Mouse (Mus musculus) lung, embryonic 15.5 days (tissue): Measurements from ENCODE around the gene Acot6. TPM values are rescaled to one million over a fixed set of nuclear protein-coding genes. Genes with fewer than 3 reads are reported as not detected.

Experiments used
- ATAC-seq: fragments of 200-750 bp; cut with Nextera tagmentation; 2 replicates; pipeline ENCODE4 v1.8.0; 2017; ENCODE audit warnings: moderate number of reproducible peaks, borderline replicate concordance; ENCODE audit not compliant: low FRiP score, low TSS enrichment; ENCODE audit errors: extremely low read depth
- H3K27ac ChIP-seq: fragments of 300-500 bp; sonication (generic); 2 replicates; pipeline ENCODE4 v1.5.1; 2015; ENCODE audit warnings: moderate library complexity, mild to moderate bottlenecking, inconsistent platforms
- H3K27me3 ChIP-seq: fragments of 300-500 bp; sonication (generic); 2 replicates; pipeline ENCODE4 v1.6.1; 2015; ENCODE audit warnings: inconsistent platforms
- H3K36me3 ChIP-seq: fragments of 300-500 bp; sonication (generic); 2 replicates; pipeline ENCODE4 v1.6.1; 2015; ENCODE audit warnings: inconsistent platforms
- H3K4me1 ChIP-seq: fragments of 300-500 bp; sonication (generic); 2 replicates; pipeline ENCODE4 v1.6.1; 2015; ENCODE audit warnings: inconsistent platforms
- H3K4me2 ChIP-seq: fragments of 300-500 bp; sonication (generic); 2 replicates; pipeline ENCODE4 v1.6.1; 2015; ENCODE audit warnings: inconsistent platforms, mild to moderate bottlenecking, moderate library complexity
- H3K4me3 ChIP-seq: fragments of 300-500 bp; sonication (generic); 2 replicates; pipeline ENCODE4 v1.5.1; 2015; ENCODE audit warnings: mild to moderate bottlenecking, inconsistent platforms
- H3K9ac ChIP-seq: fragments of 300-500 bp; sonication (generic); 2 replicates; pipeline ENCODE4 v1.6.1; 2015; ENCODE audit warnings: inconsistent platforms
- H3K9me3 ChIP-seq: fragments of 300-500 bp; sonication (generic); 2 replicates; pipeline ENCODE4 v1.6.1; 2016; ENCODE audit warnings: inconsistent platforms
- WGBS: fragments of 180-500 bp; shearing (Covaris S2); methylation state at CpG from one replicate; pipeline ENCODE4 v1.1.7; 2015; 5-methylcytosine and 5-hydroxymethylcytosine counted together
- polyA plus RNA-seq: library from polyadenylated mRNA; unstranded; fragments of >200 nt; fragmentation: Nextera tagmentation; extraction: Ambion mirVana; gene quantifications from 2 replicates; pipeline ENCODE4 v1.2.1, GENCODE M21; 2015

Acot6 gene
- polyA plus RNA-seq, 1 experiment from 2014 or later, result 1.6 TPM

DNA sequence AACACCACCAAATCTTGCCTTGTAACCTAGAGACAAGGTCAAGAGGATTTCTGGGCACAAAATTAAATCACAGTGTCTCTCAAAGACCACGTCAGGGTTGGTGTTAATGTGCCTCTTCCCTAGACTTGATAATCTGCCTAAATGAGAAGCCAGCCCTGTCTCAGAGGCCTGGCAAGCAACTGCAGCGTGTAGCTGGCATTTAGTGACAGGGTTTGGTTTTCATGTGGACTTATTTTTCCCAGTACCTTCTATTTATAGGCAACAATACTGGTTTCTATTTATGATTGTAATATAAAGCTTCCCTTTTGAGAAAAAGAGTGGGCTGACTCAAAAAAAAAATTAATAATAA is 55.0 kb downstream of the Acot6 start:
- H3K36me3 ChIP-seq, result peaks cover 83% of the 10 kb centered on the region
- H3K27ac ChIP-seq, result no peak overlapping the region
- no peak for ATAC-seq
- no peak overlapping the region for H3K9ac ChIP-seq
- H3K4me1 ChIP-seq, result peaks cover 9% of the 10 kb centered on the region; the same call in 1 of the 2 replicates
- H3K9me3 ChIP-seq, result no peaks in the 10 kb centered on the region
- H3K4me2 ChIP-seq, result no peak overlapping the region
- 59% methylated on average over 2 of the region's 2 CpGs for WGBS
- H3K27me3 ChIP-seq, result no peaks in the 10 kb centered on the region
- no peak overlapping the region for H3K4me3 ChIP-seq

DNA sequence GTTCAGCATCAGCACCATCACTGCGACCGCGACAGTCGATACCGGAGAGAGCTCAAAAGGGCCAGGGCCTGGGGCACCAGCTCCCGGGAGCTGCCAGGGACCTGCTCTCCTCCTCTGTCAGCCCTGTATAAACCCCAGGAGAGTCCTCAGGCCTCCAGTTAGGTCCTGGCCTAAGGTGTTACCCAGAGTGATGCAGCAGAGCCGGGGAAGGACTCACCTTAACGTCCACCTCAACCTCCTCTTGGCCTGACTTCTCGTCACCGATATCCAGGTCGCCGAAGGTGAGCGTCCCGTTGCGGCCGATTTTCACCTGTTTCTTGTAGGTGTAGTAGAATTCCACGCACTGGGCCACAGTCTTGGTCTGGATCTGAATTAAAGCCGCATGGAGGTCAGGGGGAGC is 55.8 kb downstream of the Acot6 start:
- H3K4me3 ChIP-seq, result no peak overlapping the region
- H3K4me2 ChIP-seq, result no peak overlapping the region
- no peak for ATAC-seq
- H3K4me1 ChIP-seq, result peaks cover 10% of the 10 kb centered on the region; the same call in 1 of the 2 replicates
- no peaks in the 10 kb centered on the region for H3K9me3 ChIP-seq
- 89% methylated on average over 18 of the region's 18 CpGs for WGBS
- no peak overlapping the region for H3K27ac ChIP-seq
- peaks cover 87% of the 10 kb centered on the region for H3K36me3 ChIP-seq
- H3K27me3 ChIP-seq, result no peaks in the 10 kb centered on the region
- H3K9ac ChIP-seq, result no peak overlapping the region

- Histone ChIP-seq H3K4me1 (peaks cover 13% of the 10 kb centered on the region; the same call in 1 of the 2 replicates), H3K9me3 (no peaks in the 10 kb centered on the region), H3K4me2 (no peak overlapping the region), H3K4me3 (no peak overlapping the region), H3K27ac (no peak overlapping the region), H3K36me3 (peaks cover 86% of the 10 kb centered on the region), H3K27me3 (no peaks in the 10 kb centered on the region), H3K9ac (no peak overlapping the region)
- 81% methylated on average over 14 of the region's 14 CpGs for WGBS
- ATAC-seq, result no peak
Observed at GRCm38 (mm10) chr12:84158156-84158555, 57.7 kb downstream of the Acot6 start.

- no peaks in the 10 kb centered on the region for H3K9me3 ChIP-seq
- WGBS, result 91% methylated on average over 8 of the region's 8 CpGs
- peaks cover 76% of the 10 kb centered on the region for H3K36me3 ChIP-seq
- no peak for ATAC-seq
- no peaks in the 10 kb centered on the region for H3K27me3 ChIP-seq
- no peak overlapping the region for H3K9ac ChIP-seq
- no peak overlapping the region for H3K4me3 ChIP-seq
- H3K27ac ChIP-seq, result no peak overlapping the region
- H3K4me2 ChIP-seq, result no peak overlapping the region
- peaks cover 17% of the 10 kb centered on the region; the same call in 1 of the 2 replicates for H3K4me1 ChIP-seq
Observed at GRCm38 (mm10) chr12:84160491-84160890, 60.0 kb downstream of the Acot6 start.

Other genes starting within 250 kb of the Acot6 start
- gene Numb, start 178.7 kb upstream of the Acot6 start, polyA plus RNA-seq, result 36.8 and 40.9 TPM in 2 replicates
- gene Riox1, start 150.0 kb upstream of the Acot6 start, polyA plus RNA-seq, result 14.2 and 16.2 TPM in 2 replicates
- not detected in 2 replicates for gene Heatr4, start 115.8 kb upstream of the Acot6 start, polyA plus RNA-seq
- gene Acot2, start 112.8 kb upstream of the Acot6 start, polyA plus RNA-seq, result 36.2 and 41.2 TPM in 2 replicates
- 85.5 and 92.8 TPM in 2 replicates for gene Acot1, start 91.2 kb upstream of the Acot6 start, polyA plus RNA-seq
- gene Acot4, start 62.3 kb upstream of the Acot6 start, polyA plus RNA-seq, result 0.44 and 0.50 TPM in 2 replicates
- gene Gm49366, start 61.7 kb upstream of the Acot6 start, polyA plus RNA-seq, result not detected in 2 replicates
- 0.30 and 0.33 TPM in 2 replicates for gene Acot3, start 48.5 kb upstream of the Acot6 start, polyA plus RNA-seq
- gene Acot5, start 31.3 kb upstream of the Acot6 start, polyA plus RNA-seq, result not detected in 2 replicates
- 4.8 and 6.1 TPM in 2 replicates for gene Dnal1, start 13.7 kb downstream of the Acot6 start, polyA plus RNA-seq
- gene Pnma1, start 47.8 kb downstream of the Acot6 start, polyA plus RNA-seq, result 1.8 TPM in 2 replicates
- gene Elmsan1, start 118.2 kb downstream of the Acot6 start, polyA plus RNA-seq, result 11.7 and 12.5 TPM in 2 replicates
- 21.8 and 25.9 TPM in 2 replicates for gene Ptgr2, start 184.6 kb downstream of the Acot6 start, polyA plus RNA-seq
- gene Zfp410, start 216.2 kb downstream of the Acot6 start, polyA plus RNA-seq, result 81.4 and 86.9 TPM in 2 replicates